Mouse (Mus musculus) C2C12 (cell line): ENCODE results near the gene Kank2.

Experiments
- CEBPB ChIP-seq: IDR thresholded peaks from one replicate; pipeline ENCODE4 v1.6.1; 2011; ENCODE audit warnings: low read depth, mild to moderate bottlenecking, control low read depth, moderate library complexity
- CTCF ChIP-seq: IDR thresholded peaks from one replicate; pipeline ENCODE4 v1.5.1; 2011; ENCODE audit not compliant: control insufficient read depth, insufficient read depth, insufficient read length
- FOSL1 ChIP-seq: IDR thresholded peaks from one replicate; pipeline ENCODE4 v1.8.0; 2011; ENCODE audit warnings: mild to moderate bottlenecking, low read length; ENCODE audit not compliant: poor library complexity, insufficient read depth, severe bottlenecking
- MAX ChIP-seq: IDR thresholded peaks from one replicate; pipeline ENCODE4 v1.6.1; 2011; ENCODE audit warnings: mild to moderate bottlenecking, control low read depth
- MYOD1 ChIP-seq: IDR thresholded peaks from one replicate; pipeline ENCODE4 v1.6.1; 2011; ENCODE audit warnings: low read depth; ENCODE audit not compliant: control insufficient read depth, insufficient read length
- MYOG ChIP-seq: IDR thresholded peaks from one replicate; pipeline ENCODE4 v1.6.1; 2011; ENCODE audit not compliant: control insufficient read depth, insufficient read length; ENCODE audit errors: extremely low read depth
- USF1 ChIP-seq: IDR thresholded peaks from one replicate; pipeline ENCODE4 v1.6.1; 2011; ENCODE audit warnings: low read depth, mild to moderate bottlenecking, control low read depth, moderate library complexity

GRCm38 (mm10) chr9:21725224-21726121, 73.1 kb downstream of the Kank2 start:
- TF ChIP-seq CTCF (no peak), USF1 (no peak), MAX (no peak), FOSL1 (no peak), MYOD1 (no peak), MYOG (no peak), CEBPB (no peak)
